Mouse (Mus musculus) limb, embryonic 12.5 days (tissue): ENCODE measurements around the gene 2900011O08Rik. TPM values are rescaled to one million over a fixed set of nuclear protein-coding genes. Genes with fewer than 3 reads are reported as not detected.

ENCODE experiments used
- ATAC-seq: fragments of 200-750 bp; cut with Nextera tagmentation; 2 replicates; pipeline ENCODE4 v1.8.0; 2017; ENCODE audit warnings: low read depth, moderate TSS enrichment; ENCODE audit not compliant: insufficient number of reproducible peaks, insufficient read depth, low FRiP score, low TSS enrichment
- H3K27ac ChIP-seq: fragments of 300-500 bp; sonication (generic); 2 replicates; pipeline ENCODE4 v1.5.1; 2016; ENCODE audit warnings: mild to moderate bottlenecking, moderate library complexity
- H3K27me3 ChIP-seq: fragments of 300-500 bp; sonication (generic); 2 replicates; pipeline ENCODE4 v1.6.1; 2016; ENCODE audit warnings: mild to moderate bottlenecking, moderate library complexity
- H3K36me3 ChIP-seq: fragments of 300-500 bp; sonication (generic); 2 replicates; pipeline ENCODE4 v1.6.1; 2016; ENCODE audit warnings: mild to moderate bottlenecking, moderate library complexity
- H3K4me1 ChIP-seq: fragments of 300-500 bp; sonication (generic); replicated peaks from 2 replicates; pipeline ENCODE4 v1.6.1; 2016
- H3K4me2 ChIP-seq: fragments of 300-500 bp; sonication (generic); 2 replicates; pipeline ENCODE4 v1.6.1; 2016; ENCODE audit warnings: mild to moderate bottlenecking, moderate library complexity
- H3K4me3 ChIP-seq: fragments of 300-500 bp; sonication (generic); replicated peaks from 2 replicates; pipeline ENCODE4 v1.5.1; 2016; ENCODE audit warnings: mild to moderate bottlenecking
- H3K9ac ChIP-seq: fragments of 300-500 bp; sonication (generic); replicated peaks from 2 replicates; pipeline ENCODE4 v1.6.1; 2016; ENCODE audit warnings: mild to moderate bottlenecking, moderate library complexity
- H3K9me3 ChIP-seq: fragments of 300-500 bp; sonication (generic); 2 replicates; pipeline ENCODE4 v1.6.1; 2016; ENCODE audit warnings: mild to moderate bottlenecking, moderate library complexity
- WGBS: fragments of 180-500 bp; shearing (Covaris S2); methylation state at CpG from one replicate; pipeline ENCODE4 v1.1.7; 2016; 5-methylcytosine and 5-hydroxymethylcytosine counted together
- polyA plus RNA-seq: library from polyadenylated mRNA; unstranded; fragments of >200 nt; fragmentation: Nextera tagmentation; extraction: Ambion mirVana; gene quantifications from 2 replicates; pipeline ENCODE4 v1.2.1, GENCODE M21; 2016

Gene 2900011O08Rik
- 8.4 TPM in 2 replicates for polyA plus RNA-seq

GRCm38 (mm10) chr16:13986574-13987478 is at the start of gene 2900011O08Rik, which contains the start of gene Ifitm7:
2900011O08Rik (plus strand) TSS chr16:13986604.
Ifitm7 (minus strand) TSS chr16:13986888.
- Histone ChIP-seq H3K9ac (peak within 1 kb of the TSS; percentile 66), H3K36me3 (no peaks in the 10 kb centered on the region), H3K27ac (peak within 1 kb of the TSS; percentile 64; the same call in 1 of the 2 replicates), H3K4me2 (peak within 1 kb of the TSS; percentile 80), H3K27me3 (no peaks in the 10 kb centered on the region), H3K9me3 (no peaks in the 10 kb centered on the region), H3K4me3 (peak within 1 kb of the TSS; percentile 58), H3K4me1 (peaks cover 6% of the 10 kb centered on the region)
- ATAC-seq, result peak; percentile 75
- under 1% methylated on average over 31 of the region's 31 CpGs for WGBS

- H3K27me3 ChIP-seq, result peaks cover 24% of the 10 kb centered on the region
- WGBS, result 5% methylated on average over 28 of the region's 28 CpGs
- H3K9ac ChIP-seq, result peak overlapping the region; percentile 70
- no peaks in the 10 kb centered on the region for H3K9me3 ChIP-seq
- H3K4me3 ChIP-seq, result peak overlapping the region; percentile 61
- 0 out of 2 replicates have a peak, but pooled peaks cover 8% of the 10 kb centered on the region for H3K4me1 ChIP-seq
- H3K36me3 ChIP-seq, result no peaks in the 10 kb centered on the region
- H3K27ac ChIP-seq, result no peak overlapping the region
- H3K4me2 ChIP-seq, result peak overlapping the region; percentile 99
- peak; percentile 91 for ATAC-seq
Observed at GRCm38 (mm10) chr16:13940139-13940846, 46.1 kb upstream of the 2900011O08Rik start.

GRCm38 (mm10) chr16:13940847-13941395 is 45.5 kb upstream of the 2900011O08Rik start:
- H3K36me3 ChIP-seq, result no peaks in the 10 kb centered on the region
- H3K4me1 ChIP-seq, result 0 out of 2 replicates have a peak, but pooled peaks cover 8% of the 10 kb centered on the region
- peaks cover 24% of the 10 kb centered on the region for H3K27me3 ChIP-seq
- H3K4me3 ChIP-seq, result peak overlapping the region; percentile 61
- WGBS, result 3% methylated on average over 34 of the region's 34 CpGs
- H3K4me2 ChIP-seq, result peak overlapping the region; percentile 99
- H3K9ac ChIP-seq, result peak overlapping the region; percentile 70
- no peaks in the 10 kb centered on the region for H3K9me3 ChIP-seq
- H3K27ac ChIP-seq, result no peak overlapping the region
- ATAC-seq, result peak; percentile 76

GRCm38 (mm10) chr16:13944178-13944577 is 42.2 kb upstream of the 2900011O08Rik start:
- 0 out of 2 replicates have a peak, but pooled peaks cover 8% of the 10 kb centered on the region for H3K4me1 ChIP-seq
- H3K9me3 ChIP-seq, result no peaks in the 10 kb centered on the region
- WGBS, result 50% methylated on average over 4 of the region's 4 CpGs
- H3K4me2 ChIP-seq, result no peak overlapping the region
- H3K27ac ChIP-seq, result no peak overlapping the region
- H3K9ac ChIP-seq, result no peak overlapping the region
- ATAC-seq, result no peak
- H3K4me3 ChIP-seq, result no peak overlapping the region
- H3K36me3 ChIP-seq, result no peaks in the 10 kb centered on the region
- H3K27me3 ChIP-seq, result peaks cover 24% of the 10 kb centered on the region

GRCm38 (mm10) chr16:13944752-13945151 is 41.7 kb upstream of the 2900011O08Rik start:
- ATAC-seq, result no peak
- Histone ChIP-seq H3K9me3 (no peaks in the 10 kb centered on the region), H3K27ac (no peak overlapping the region), H3K4me1 (0 out of 2 replicates have a peak, but pooled peaks cover 8% of the 10 kb centered on the region), H3K27me3 (peaks cover 21% of the 10 kb centered on the region), H3K4me2 (no peak overlapping the region), H3K4me3 (no peak overlapping the region), H3K9ac (no peak overlapping the region), H3K36me3 (no peaks in the 10 kb centered on the region)
- 73% methylated on average over 5 of the region's 5 CpGs for WGBS

GRCm38 (mm10) chr16:13945153-13945552 is 41.3 kb upstream of the 2900011O08Rik start:
- Histone ChIP-seq H3K4me3 (no peak overlapping the region), H3K9me3 (no peaks in the 10 kb centered on the region), H3K36me3 (no peaks in the 10 kb centered on the region), H3K4me2 (no peak overlapping the region), H3K4me1 (0 out of 2 replicates have a peak, but pooled peaks cover 8% of the 10 kb centered on the region), H3K27me3 (peaks cover 19% of the 10 kb centered on the region), H3K27ac (no peak overlapping the region), H3K9ac (no peak overlapping the region)
- ATAC-seq, result no peak
- WGBS, result 71% methylated on average over 4 of the region's 4 CpGs

- H3K27ac ChIP-seq, result no peak overlapping the region
- H3K27me3 ChIP-seq, result peaks cover 7% of the 10 kb centered on the region
- no peaks in the 10 kb centered on the region for H3K36me3 ChIP-seq
- H3K9me3 ChIP-seq, result no peaks in the 10 kb centered on the region
- H3K4me3 ChIP-seq, result no peak overlapping the region
- H3K4me1 ChIP-seq, result 0 out of 2 replicates have a peak, but pooled peaks cover 2% of the 10 kb centered on the region
- no peak for ATAC-seq
- 77% methylated on average over 1 of the region's 1 CpGs for WGBS
- H3K9ac ChIP-seq, result no peak overlapping the region
- no peak overlapping the region for H3K4me2 ChIP-seq
Observed at GRCm38 (mm10) chr16:13946306-13946705, 40.1 kb upstream of the 2900011O08Rik start.

DNA sequence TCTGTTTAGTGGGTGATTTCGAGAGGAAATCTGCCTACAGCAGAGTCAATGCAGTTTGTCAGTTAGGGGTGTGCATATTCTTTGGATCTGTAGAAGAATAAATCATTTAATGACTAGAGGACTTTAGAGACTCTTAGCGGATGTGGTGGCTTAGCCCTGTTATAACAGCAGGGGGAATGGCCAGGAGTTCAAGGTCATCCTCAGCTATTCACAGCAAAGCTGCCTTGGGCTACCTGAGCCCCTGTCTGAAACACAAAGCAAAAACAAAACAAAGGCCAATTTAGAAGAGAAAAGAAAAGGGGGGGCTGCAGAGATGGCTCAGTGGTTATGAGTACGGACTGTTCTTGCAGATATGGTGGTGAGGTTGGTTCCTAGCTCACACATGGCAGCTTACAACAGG is 35.2 kb upstream of the 2900011O08Rik start:
- H3K4me3 ChIP-seq, result no peak overlapping the region
- WGBS, result 78% methylated on average over 3 of the region's 3 CpGs
- H3K9me3 ChIP-seq, result no peaks in the 10 kb centered on the region
- H3K36me3 ChIP-seq, result no peaks in the 10 kb centered on the region
- H3K4me1 ChIP-seq, result no peaks in the 10 kb centered on the region
- no peak for ATAC-seq
- no peak overlapping the region for H3K4me2 ChIP-seq
- no peak overlapping the region for H3K9ac ChIP-seq
- no peaks in the 10 kb centered on the region for H3K27me3 ChIP-seq
- H3K27ac ChIP-seq, result no peak overlapping the region

- 17% methylated on average over 1 of the region's 1 CpGs for WGBS
- no peak for ATAC-seq
Observed at GRCm38 (mm10) chr16:13962053-13962452, 24.4 kb upstream of the 2900011O08Rik start.

DNA sequence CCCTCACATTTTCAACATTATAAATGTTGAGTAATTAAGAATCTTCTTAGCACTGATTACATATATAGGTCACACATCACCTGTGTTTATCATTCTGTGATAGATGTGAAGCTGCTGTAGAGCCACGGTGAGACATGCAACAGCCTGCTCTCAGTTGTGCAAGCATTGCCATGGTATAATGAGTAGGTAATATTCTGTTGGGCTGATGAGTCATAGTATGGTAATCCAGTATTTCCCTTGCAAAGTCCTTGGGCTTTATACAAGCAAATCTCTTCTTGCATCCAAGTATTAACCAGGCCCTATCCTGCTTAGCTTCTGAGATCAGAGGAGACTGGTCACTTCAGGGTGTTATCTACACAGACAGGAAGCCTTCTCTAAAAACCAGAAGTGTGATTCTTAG is 17.3 kb upstream of the 2900011O08Rik start:
- ATAC-seq, result no peak

More at GRCm38 (mm10) chr16:13962053-13962452, 24.4 kb upstream of the 2900011O08Rik start:
- Histone ChIP-seq H3K4me2 (no peak overlapping the region), H3K27ac (no peak overlapping the region), H3K36me3 (no peaks in the 10 kb centered on the region), H3K4me3 (no peak overlapping the region), H3K27me3 (no peaks in the 10 kb centered on the region), H3K9me3 (no peaks in the 10 kb centered on the region), H3K4me1 (no peaks in the 10 kb centered on the region), H3K9ac (no peak overlapping the region)

DNA sequence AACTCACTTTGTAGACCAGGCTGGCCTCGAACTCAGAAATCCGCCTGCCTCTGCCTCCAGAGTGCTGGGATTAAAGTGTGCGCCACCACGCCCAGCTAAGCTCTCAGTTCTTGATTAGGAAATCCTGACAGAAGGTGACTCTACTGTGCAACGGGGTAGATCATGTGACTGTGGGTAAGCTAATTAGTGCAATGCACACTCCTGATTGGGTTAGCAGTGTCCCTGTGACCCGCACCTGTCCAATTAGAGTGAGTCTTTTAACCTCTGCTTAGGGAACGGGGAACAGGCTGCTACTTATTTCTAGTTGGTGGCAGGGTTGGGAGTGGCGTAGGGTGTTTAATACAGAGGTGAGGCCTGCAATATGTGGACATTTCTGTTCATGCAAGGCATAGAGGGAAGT is 14.4 kb upstream of the 2900011O08Rik start:
- H3K4me2 ChIP-seq, result no peak overlapping the region
- H3K9ac ChIP-seq, result no peak overlapping the region
- H3K27me3 ChIP-seq, result no peaks in the 10 kb centered on the region
- H3K36me3 ChIP-seq, result no peaks in the 10 kb centered on the region
- H3K9me3 ChIP-seq, result no peaks in the 10 kb centered on the region
- ATAC-seq, result no peak
- H3K27ac ChIP-seq, result no peak overlapping the region
- 89% methylated on average over 8 of the region's 8 CpGs for WGBS
- H3K4me1 ChIP-seq, result no peaks in the 10 kb centered on the region
- H3K4me3 ChIP-seq, result no peak overlapping the region

More for the DNA sequence above, 17.3 kb upstream of the 2900011O08Rik start:
- H3K27ac ChIP-seq, result no peak overlapping the region
- no peaks in the 10 kb centered on the region for H3K36me3 ChIP-seq
- no peaks in the 10 kb centered on the region for H3K27me3 ChIP-seq
- no peaks in the 10 kb centered on the region for H3K9me3 ChIP-seq
- no peak overlapping the region for H3K9ac ChIP-seq
- no peaks in the 10 kb centered on the region for H3K4me1 ChIP-seq
- no peak overlapping the region for H3K4me3 ChIP-seq
- H3K4me2 ChIP-seq, result no peak overlapping the region
- 85% methylated on average over 1 of the region's 1 CpGs for WGBS
